Mouse (Mus musculus) MEL (cell line): Measurements from ENCODE around the gene Dlat. TPM values are rescaled to one million over a fixed set of nuclear protein-coding genes. Genes with fewer than 3 reads are reported as not detected.
A peak's percentile ranks its signal among the peaks of the same experiment; 100 is the strongest.

ENCODE experiments used
- DNase-seq: peaks from one replicate; pipeline ENCODE4 v3.0.0; 2011; ENCODE audit warnings: low read depth, low spot score
- H3K27ac ChIP-seq: 2 replicates; pipeline ENCODE4 v1.5.1; 2012; ENCODE audit warnings: low read depth, mild to moderate bottlenecking, control low read depth, low read length, moderate library complexity; ENCODE audit not compliant: control insufficient read depth
- H3K27me3 ChIP-seq, 2 experiments: fragments of 150-350 bp in 1 of 2; sonication (generic) in 1 of 2; 2 replicates each; pipeline ENCODE4 v1.6.1; 2012; ENCODE audit warnings: low read length in 2 of 2, mild to moderate bottlenecking in 2 of 2, improper control_type of control experiment in 1 of 2, moderate library complexity in 1 of 2; ENCODE audit not compliant: insufficient read depth in 2 of 2, control insufficient read depth in 1 of 2
- H3K36me3 ChIP-seq, 2 experiments: 2 replicates each; pipeline ENCODE4 v1.6.1; 2012 to 2014; ENCODE audit warnings: low read length in 2 of 2, improper control_type of control experiment in 1 of 2, inconsistent platforms in 1 of 2, mild to moderate bottlenecking in 1 of 2; ENCODE audit not compliant: insufficient read depth in 2 of 2, control insufficient read depth in 1 of 2
- H3K4me1 ChIP-seq, 2 experiments: fragments of 150-350 bp in 1 of 2; sonication (generic) in 1 of 2; 2 replicates each; pipeline ENCODE4 v1.6.1; 2012; ENCODE audit warnings: low read length in 2 of 2, improper control_type of control experiment in 1 of 2, mild to moderate bottlenecking in 1 of 2; ENCODE audit not compliant: insufficient read depth in 2 of 2, control insufficient read depth in 1 of 2
- H3K4me3 ChIP-seq, 2 experiments: fragments of 150-350 bp in 1 of 2; sonication (generic) in 1 of 2; 2 replicates each; pipeline ENCODE4 v1.5.1; 2012; ENCODE audit warnings: low read depth in 2 of 2, low read length in 2 of 2, mild to moderate bottlenecking in 2 of 2, moderate library complexity in 2 of 2, control low read depth in 1 of 2, improper control_type of control experiment in 1 of 2; ENCODE audit not compliant: control insufficient read depth in 1 of 2, insufficient read depth in 1 of 2
- H3K79me2 ChIP-seq: 2 replicates; pipeline ENCODE4 v1.6.1; 2012; ENCODE audit warnings: mild to moderate bottlenecking, low read length, moderate library complexity; ENCODE audit not compliant: control insufficient read depth, poor library complexity, insufficient read depth
- H3K9ac ChIP-seq: 2 replicates; pipeline ENCODE4 v1.6.1; 2012; ENCODE audit warnings: low read depth, mild to moderate bottlenecking, control low read depth, low read length, moderate library complexity; ENCODE audit not compliant: control insufficient read depth, poor library complexity, severe bottlenecking
- H3K9me3 ChIP-seq: fragments of 150-350 bp; sonication (generic); replicated peaks from 2 replicates; pipeline ENCODE4 v1.6.1; 2012; ENCODE audit warnings: mild to moderate bottlenecking, low read length, improper control_type of control experiment, moderate library complexity; ENCODE audit not compliant: insufficient read depth
- BHLHE40 ChIP-seq: IDR thresholded peaks from 2 replicates; pipeline ENCODE4 v1.6.1; 2012; ENCODE audit warnings: low read depth, mild to moderate bottlenecking, inconsistent platforms, low read length, improper control_type of control experiment, borderline replicate concordance
- CTCF ChIP-seq, 3 experiments: IDR thresholded peaks in 2 of 3; conservative IDR thresholded peaks in 1 of 3; 2 replicates each; pipeline ENCODE4 v1.5.1; 2011 to 2012; ENCODE audit warnings: low read length in 3 of 3, low read depth in 2 of 3, mild to moderate bottlenecking in 2 of 3, improper control_type of control experiment in 1 of 3, inconsistent platforms in 1 of 3, mixed read lengths in 1 of 3, moderate library complexity in 1 of 3; ENCODE audit not compliant: control insufficient read depth in 1 of 3, insufficient read depth in 1 of 3, poor library complexity in 1 of 3, severe bottlenecking in 1 of 3
- ELF1 ChIP-seq: IDR thresholded peaks from 2 replicates; pipeline ENCODE4 v1.6.1; 2014; ENCODE audit warnings: low read depth, mild to moderate bottlenecking, inconsistent platforms, low read length, improper control_type of control experiment, moderate library complexity
- ETS1 ChIP-seq: IDR thresholded peaks from 2 replicates; pipeline ENCODE4 v1.6.1; 2012; ENCODE audit warnings: low read depth, mild to moderate bottlenecking, inconsistent platforms, low read length, improper control_type of control experiment, moderate library complexity
- GATA1 ChIP-seq: IDR thresholded peaks from 2 replicates; pipeline ENCODE4 v1.6.1; 2011; ENCODE audit warnings: low read depth, low read length, improper control_type of control experiment
- MYB ChIP-seq: IDR thresholded peaks from 2 replicates; pipeline ENCODE4 v1.6.1; 2011; ENCODE audit warnings: mild to moderate bottlenecking, low read depth, low read length, improper control_type of control experiment
- POLR2AphosphoS2 ChIP-seq: IDR thresholded peaks from 2 replicates; pipeline ENCODE4 v1.6.1; 2011; ENCODE audit warnings: low read length, improper control_type of control experiment
- RAD21 ChIP-seq: IDR thresholded peaks from 2 replicates; pipeline ENCODE4 v1.6.1; 2011; ENCODE audit warnings: mild to moderate bottlenecking, low read depth, low read length, improper control_type of control experiment
- SIN3A ChIP-seq: IDR thresholded peaks from 2 replicates; pipeline ENCODE4 v1.6.1; 2012; ENCODE audit warnings: low read length, improper control_type of control experiment, inconsistent platforms
- SMC3 ChIP-seq: IDR thresholded peaks from 2 replicates; pipeline ENCODE4 v1.6.1; 2011; ENCODE audit warnings: low read depth, low read length, improper control_type of control experiment
- UBTF ChIP-seq: IDR thresholded peaks from 2 replicates; pipeline ENCODE4 v1.6.1; 2012; ENCODE audit warnings: low read depth, mild to moderate bottlenecking, inconsistent platforms, low read length, improper control_type of control experiment, moderate library complexity, borderline replicate concordance; ENCODE audit not compliant: insufficient read depth
- USF1 ChIP-seq: IDR thresholded peaks from 2 replicates; pipeline ENCODE4 v1.6.1; 2014; ENCODE audit warnings: low read depth, mild to moderate bottlenecking, inconsistent platforms, low read length, improper control_type of control experiment, moderate library complexity
- ZC3H11A ChIP-seq: IDR thresholded peaks from 2 replicates; pipeline ENCODE4 v1.6.1; 2012; ENCODE audit warnings: low read depth, mild to moderate bottlenecking, inconsistent platforms, low read length, improper control_type of control experiment
- polyA plus RNA-seq, 2 experiments: library from polyadenylated mRNA; stranded (reverse) in 1 of 2; unstranded in 1 of 2; fragments of >175 nt in 1 of 2; fragments of >200 nt in 1 of 2; gene quantifications; 2 replicates each; pipeline versions ENCODE4 v1.2.1 to v1.2.4; 2012; ENCODE audit warnings: low replicate concordance in 2 of 2, low read depth in 1 of 2; ENCODE audit not compliant: insufficient read length in 2 of 2, insufficient read depth in 1 of 2, missing spikeins in 1 of 2
- total RNA-seq: library from RNA; depleted of rRNA; stranded (reverse); fragments of 300-350 nt; gene quantifications from 2 replicates; pipeline ENCODE4 v1.2.3, GENCODE M21; 2012

Gene Dlat
- total and polyA plus RNA-seq, 3 experiments = 52.2 to 77.4 TPM; not detected in 1

GRCm38 (mm10) chr9:50596973-50597372 is 62.6 kb downstream of the Dlat start:
- Histone ChIP-seq H3K4me3 (no peak overlapping the region), H3K4me1 (peaks cover 1 to 11% of the 10 kb centered on the region in 2 experiments; a peak in 2 of 4 replicates), H3K9ac (no peak overlapping the region), H3K9me3 (no peaks in the 10 kb centered on the region), H3K27me3 (no peaks in the 10 kb centered on the region), H3K79me2 (peaks cover 16% of the 10 kb centered on the region), H3K36me3 (peaks cover 17 to 26% of the 10 kb centered on the region in 2 experiments)
- DNase-seq = no peak
- TF ChIP-seq ELF1 = no peak
- no peak for TF ChIP-seq UBTF
- no peak for TF ChIP-seq GATA1
- TF ChIP-seq, all 39 proteins: peak for 0
- H3K27ac ChIP-seq = no peak overlapping the region

GRCm38 (mm10) chr9:50594794-50595417 is 64.7 kb downstream of the Dlat start:
- Histone ChIP-seq H3K9ac (no peak overlapping the region), H3K36me3 (peaks cover 3 to 18% of the 10 kb centered on the region in 2 experiments; a peak in 3 of 4 replicates), H3K79me2 (no peaks in the 10 kb centered on the region; the same call in 1 of the 2 replicates), H3K4me1 (no peaks in the 10 kb centered on the region), H3K27ac (no peak overlapping the region), H3K9me3 (no peaks in the 10 kb centered on the region), H3K27me3 (no peaks in the 10 kb centered on the region), H3K4me3 (no peak overlapping the region)
- DNase-seq = no peak
- TF ChIP-seq USF1 = no peak
- 0 out of 2 replicates have a peak, but pooled peaks have one; percentile 53 for TF ChIP-seq POLR2AphosphoS2

- H3K27ac ChIP-seq = no peak overlapping the region
- H3K36me3 ChIP-seq = peaks cover 0 to 7% of the 10 kb centered on the region in 2 experiments; a peak in 2 of 4 replicates
- peak; percentile 42 for TF ChIP-seq ZC3H11A
- TF ChIP-seq SMC3 = peak; percentile 69
- no peak for TF ChIP-seq MYB
- TF ChIP-seq SIN3A = 0 out of 2 replicates have a peak, but pooled peaks have one; percentile 15
- no peak for TF ChIP-seq ETS1
- TF ChIP-seq BHLHE40 = 0 out of 2 replicates have a peak, but pooled peaks have one; percentile 24
- peak; percentile 55 to 77 (median 67) for TF ChIP-seq CTCF (IDR thresholded peaks at IDR 0.05 in 2 of 3, conservative IDR thresholded peaks at IDR 0.05 in 1 of 3; ENCODE audit: control insufficient read depth in 1 of 3, insufficient read depth in 1 of 3, low read depth in 2 of 3, low read length in 3 of 3, poor library complexity in 1 of 3, severe bottlenecking in 1 of 3)
- peak; percentile 68 for TF ChIP-seq RAD21
- H3K79me2 ChIP-seq = no peaks in the 10 kb centered on the region
- no peaks in the 10 kb centered on the region for H3K4me1 ChIP-seq
- DNase-seq = peak; percentile 74
- no peaks in the 10 kb centered on the region for H3K9me3 ChIP-seq
- no peak overlapping the region for H3K4me3 ChIP-seq
- no peak overlapping the region for H3K9ac ChIP-seq
- no peaks in the 10 kb centered on the region for H3K27me3 ChIP-seq
These were observed 66.0 kb downstream of the Dlat start for GRCm38 (mm10) chr9:50593544-50593943.
